Mouse (Mus musculus) liver, embryonic 13.5 days (tissue): ENCODE measurements at regions not wholly inside any gene's neighbourhood (a gene's known extent, or its start where the extent isn't known, plus 50 kb on each side); places are given as distances from the start of the nearest gene placed in this dataset.

Experiments
- ATAC-seq: fragments of 200-750 bp; cut with Nextera tagmentation; 2 replicates; pipeline ENCODE4 v1.8.0; 2017; ENCODE audit warnings: low read depth, mild to moderate bottlenecking, moderate number of reproducible peaks, moderate library complexity
- DNase-seq: peaks from one replicate; pipeline ENCODE4 v3.0.0; 2022
- H3K27ac ChIP-seq: fragments of 300-500 bp; sonication (generic); 2 replicates; pipeline ENCODE4 v1.5.1; 2015; ENCODE audit warnings: moderate library complexity, mild to moderate bottlenecking, inconsistent platforms
- H3K27me3 ChIP-seq: fragments of 300-500 bp; sonication (generic); 2 replicates; pipeline ENCODE4 v1.6.1; 2015; ENCODE audit warnings: mild to moderate bottlenecking, inconsistent platforms
- H3K36me3 ChIP-seq: fragments of 300-500 bp; sonication (generic); 2 replicates; pipeline ENCODE4 v1.6.1; 2015; ENCODE audit warnings: mild to moderate bottlenecking, inconsistent platforms
- H3K4me1 ChIP-seq: fragments of 300-500 bp; sonication (generic); replicated peaks from 2 replicates; pipeline ENCODE4 v1.6.1; 2015; ENCODE audit warnings: inconsistent platforms
- H3K4me2 ChIP-seq: fragments of 300-500 bp; sonication (generic); 2 replicates; pipeline ENCODE4 v1.6.1; 2015; ENCODE audit warnings: inconsistent platforms, mild to moderate bottlenecking, moderate library complexity
- H3K4me3 ChIP-seq: fragments of 300-500 bp; sonication (generic); replicated peaks from 2 replicates; pipeline ENCODE4 v1.5.1; 2015; ENCODE audit warnings: mild to moderate bottlenecking, inconsistent platforms
- H3K9ac ChIP-seq: fragments of 300-500 bp; sonication (generic); 2 replicates; pipeline ENCODE4 v1.6.1; 2015; ENCODE audit warnings: mild to moderate bottlenecking, inconsistent platforms
- H3K9me3 ChIP-seq: fragments of 300-500 bp; sonication (generic); replicated peaks from 2 replicates; pipeline ENCODE4 v1.6.1; 2016; ENCODE audit warnings: inconsistent platforms
- WGBS: fragments of 180-500 bp; shearing (Covaris S2); methylation state at CpG from one replicate; pipeline ENCODE4 v1.1.7; 2015; ENCODE audit not compliant: insufficient replicate concordance; 5-methylcytosine and 5-hydroxymethylcytosine counted together

DNA sequence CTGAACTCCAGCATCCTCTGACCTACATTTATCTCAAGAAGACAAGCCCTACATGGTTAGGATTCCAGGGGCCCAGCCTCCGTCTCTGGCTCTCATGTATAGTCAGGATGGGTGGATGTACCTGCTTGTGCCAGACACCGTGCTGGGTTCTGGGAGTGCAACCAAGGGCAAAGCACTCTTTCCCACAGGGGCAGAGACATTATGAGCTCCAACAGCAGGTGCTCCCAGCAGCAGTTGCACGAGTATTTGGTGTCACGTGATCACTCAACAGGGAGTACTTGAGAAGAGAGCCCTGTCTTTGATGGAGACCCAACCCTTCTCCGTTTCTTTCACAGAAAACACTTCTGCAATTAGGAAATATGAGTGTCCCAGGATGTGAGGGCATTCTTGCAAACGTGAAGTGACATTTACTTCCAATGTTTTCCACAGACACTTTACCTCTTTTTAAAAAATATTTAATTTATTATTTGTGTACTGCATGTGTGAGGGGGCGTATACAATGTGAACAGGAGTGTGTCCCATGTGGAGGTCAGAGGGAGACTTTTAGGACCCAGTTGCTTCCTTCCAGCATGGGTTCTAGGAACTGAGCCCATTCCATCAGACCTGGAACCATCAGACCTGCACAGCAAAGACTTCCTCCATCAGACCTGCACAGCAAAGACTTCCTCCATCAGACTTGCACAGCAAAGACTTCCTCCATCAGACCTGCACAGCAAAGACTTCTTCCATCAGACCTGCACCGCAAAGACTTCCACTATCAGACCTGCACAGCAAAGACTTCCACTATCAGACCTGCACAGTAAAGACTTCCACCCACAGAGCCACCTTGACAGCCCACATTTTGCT lies 95.5 kb upstream of the Cpm start:
- Histone ChIP-seq H3K9me3 (no peaks in the 10 kb centered on the region), H3K4me1 (no peaks in the 10 kb centered on the region), H3K27ac (no peak overlapping the region), H3K4me2 (no peak overlapping the region), H3K9ac (no peak overlapping the region), H3K27me3 (no peaks in the 10 kb centered on the region), H3K36me3 (no peaks in the 10 kb centered on the region), H3K4me3 (no peak overlapping the region)
- no peak for DNase-seq
- ATAC-seq: no peak
- WGBS: 66% methylated on average over 8 of the region's 8 CpGs

DNA sequence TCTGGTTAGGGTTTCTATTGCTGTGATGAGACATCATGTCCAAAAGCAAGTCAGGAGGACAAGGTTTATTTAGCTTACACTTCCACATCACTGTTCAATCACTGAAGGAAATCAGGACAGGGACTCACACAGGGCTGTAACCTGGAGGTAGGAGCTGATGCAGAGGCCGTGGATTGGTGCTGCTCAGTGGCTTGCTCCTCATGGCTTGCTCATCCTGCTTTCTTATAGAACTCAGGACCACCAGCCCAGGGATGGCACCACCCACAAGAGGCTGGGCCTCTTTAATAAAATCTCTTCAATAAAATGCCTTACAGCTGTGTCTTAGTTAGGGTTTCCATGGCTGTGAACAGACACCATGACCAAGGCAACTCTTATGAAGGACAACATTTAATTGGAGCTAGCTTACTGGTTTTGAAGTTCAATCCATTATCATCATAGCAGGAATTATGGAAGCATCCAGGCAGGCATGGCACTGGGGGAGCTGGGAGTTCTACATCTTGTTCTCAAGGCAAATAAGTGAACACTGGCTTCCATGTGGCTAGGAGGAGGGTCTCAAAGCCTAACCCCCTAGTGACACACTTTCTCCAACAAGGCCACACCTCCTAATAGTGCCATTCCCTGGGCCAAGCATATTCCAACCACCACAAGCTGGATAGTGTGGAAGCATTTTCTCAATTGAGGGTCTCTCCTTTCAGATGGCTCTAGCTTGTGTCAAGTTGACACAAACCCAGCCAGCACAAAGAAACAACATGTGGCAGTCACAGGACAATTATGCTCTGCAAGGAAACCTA lies 96.4 kb upstream of the Cpm start:
- no peaks in the 10 kb centered on the region for H3K4me1 ChIP-seq
- no peaks in the 10 kb centered on the region for H3K27me3 ChIP-seq
- ATAC-seq (no peak), DNase-seq (no peak)
- WGBS: 70% methylated on average over 1 of the region's 1 CpGs
- no peak overlapping the region for H3K9ac ChIP-seq
- no peak overlapping the region for H3K4me2 ChIP-seq
- H3K36me3 ChIP-seq: no peaks in the 10 kb centered on the region
- H3K27ac ChIP-seq: no peak overlapping the region
- H3K4me3 ChIP-seq: no peak overlapping the region
- no peaks in the 10 kb centered on the region for H3K9me3 ChIP-seq

GRCm38 (mm10) chr10:117531798-117532747 lies 97.2 kb upstream of the Cpm start:
- no peak for ATAC-seq
- 72% methylated on average over 17 of the region's 17 CpGs for WGBS
- Histone ChIP-seq H3K4me2 (no peak overlapping the region), H3K9ac (no peak overlapping the region), H3K4me1 (no peaks in the 10 kb centered on the region), H3K27ac (no peak overlapping the region), H3K4me3 (no peak overlapping the region), H3K9me3 (no peaks in the 10 kb centered on the region), H3K27me3 (no peaks in the 10 kb centered on the region), H3K36me3 (no peaks in the 10 kb centered on the region)
- DNase-seq: no peak

DNA sequence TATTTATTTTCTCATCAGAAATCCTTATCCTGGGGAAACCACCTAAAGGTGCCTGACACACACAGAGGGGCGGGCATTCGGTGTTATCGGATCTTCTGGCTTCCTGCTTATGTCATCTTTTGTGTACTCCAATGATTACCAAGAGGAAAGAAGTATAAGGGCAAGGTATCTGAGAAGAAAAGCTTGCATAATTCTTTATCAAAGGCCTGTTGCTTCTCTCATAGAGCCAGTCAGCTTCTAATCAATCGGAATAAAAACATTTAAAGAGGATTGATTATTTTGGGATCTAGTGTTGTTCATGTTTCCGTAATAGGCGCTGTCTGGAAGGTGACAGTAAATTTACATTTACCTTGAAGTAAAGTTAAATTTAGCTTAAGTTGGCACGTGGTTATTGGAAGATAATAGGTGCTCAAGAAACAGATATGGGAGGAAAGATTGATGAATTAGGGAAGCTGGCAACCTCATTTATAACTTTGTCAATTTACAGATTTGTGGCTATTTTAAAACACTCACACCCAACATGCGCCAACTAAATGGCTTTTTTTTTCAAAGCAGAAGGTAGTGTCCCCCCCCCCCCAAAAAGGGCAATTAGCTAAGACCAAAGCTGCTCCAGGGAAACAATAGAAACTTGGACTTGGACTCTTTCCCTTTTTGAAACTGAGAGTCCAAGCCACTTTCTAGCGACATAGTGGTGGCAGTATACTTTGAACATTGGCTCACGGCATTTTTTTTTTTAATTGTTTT lies 98.3 kb upstream of the Cpm start:
- Histone ChIP-seq H3K27ac (no peak overlapping the region), H3K9ac (no peak overlapping the region), H3K27me3 (no peaks in the 10 kb centered on the region), H3K36me3 (no peaks in the 10 kb centered on the region), H3K9me3 (no peaks in the 10 kb centered on the region), H3K4me3 (no peak overlapping the region), H3K4me2 (no peak overlapping the region), H3K4me1 (no peaks in the 10 kb centered on the region)
- ATAC-seq: no peak
- WGBS: 53% methylated on average over 10 of the region's 10 CpGs
- no peak for DNase-seq

- ATAC-seq: no peak
- H3K36me3 ChIP-seq: no peaks in the 10 kb centered on the region
- 51% methylated on average over 15 of the region's 15 CpGs for WGBS
These were observed 99.1 kb upstream of the Cpm start for GRCm38 (mm10) chr10:117530007-117530858.

GRCm38 (mm10) chr10:117529269-117530006 lies 99.9 kb upstream of the Cpm start:
- H3K4me2 ChIP-seq: no peak overlapping the region
- H3K36me3 ChIP-seq: no peaks in the 10 kb centered on the region
- no peak overlapping the region for H3K27ac ChIP-seq
- ATAC-seq (no peak), DNase-seq (no peak)
- no peaks in the 10 kb centered on the region for H3K9me3 ChIP-seq
- no peak overlapping the region for H3K4me3 ChIP-seq
- 78% methylated on average over 7 of the region's 7 CpGs for WGBS
- no peaks in the 10 kb centered on the region for H3K4me1 ChIP-seq
- H3K27me3 ChIP-seq: no peaks in the 10 kb centered on the region
- H3K9ac ChIP-seq: no peak overlapping the region

More at GRCm38 (mm10) chr10:117530007-117530858, 99.1 kb upstream of the Cpm start:
- Histone ChIP-seq H3K27ac (no peak overlapping the region), H3K4me3 (no peak overlapping the region), H3K4me1 (no peaks in the 10 kb centered on the region), H3K4me2 (no peak overlapping the region), H3K9ac (no peak overlapping the region), H3K9me3 (no peaks in the 10 kb centered on the region), H3K27me3 (no peaks in the 10 kb centered on the region)
- DNase-seq: no peak

GRCm38 (mm10) chr10:117528575-117529268 lies 100.6 kb upstream of the Cpm start:
- no peak for ATAC-seq

GRCm38 (mm10) chr10:117527979-117528378 lies 101.3 kb upstream of the Cpm start:
- no peak overlapping the region for H3K4me2 ChIP-seq
- no peaks in the 10 kb centered on the region for H3K36me3 ChIP-seq
- H3K4me3 ChIP-seq: no peak overlapping the region
- no peak for ATAC-seq
- no peaks in the 10 kb centered on the region for H3K27me3 ChIP-seq
- no peaks in the 10 kb centered on the region for H3K4me1 ChIP-seq
- H3K9ac ChIP-seq: no peak overlapping the region
- H3K27ac ChIP-seq: no peak overlapping the region
- 76% methylated on average over 6 of the region's 6 CpGs for WGBS
- no peaks in the 10 kb centered on the region for H3K9me3 ChIP-seq
- DNase-seq: no peak

More at GRCm38 (mm10) chr10:117528575-117529268, 100.6 kb upstream of the Cpm start:
- H3K4me3 ChIP-seq: no peak overlapping the region
- no peak overlapping the region for H3K9ac ChIP-seq
- no peak overlapping the region for H3K27ac ChIP-seq
- 69% methylated on average over 8 of the region's 8 CpGs for whole genome bisulfite sequencing
- H3K27me3 ChIP-seq: no peaks in the 10 kb centered on the region
- no peak for DNase-seq
- no peak overlapping the region for H3K4me2 ChIP-seq
- no peaks in the 10 kb centered on the region for H3K9me3 ChIP-seq
- no peaks in the 10 kb centered on the region for H3K36me3 ChIP-seq
- no peaks in the 10 kb centered on the region for H3K4me1 ChIP-seq

DNA sequence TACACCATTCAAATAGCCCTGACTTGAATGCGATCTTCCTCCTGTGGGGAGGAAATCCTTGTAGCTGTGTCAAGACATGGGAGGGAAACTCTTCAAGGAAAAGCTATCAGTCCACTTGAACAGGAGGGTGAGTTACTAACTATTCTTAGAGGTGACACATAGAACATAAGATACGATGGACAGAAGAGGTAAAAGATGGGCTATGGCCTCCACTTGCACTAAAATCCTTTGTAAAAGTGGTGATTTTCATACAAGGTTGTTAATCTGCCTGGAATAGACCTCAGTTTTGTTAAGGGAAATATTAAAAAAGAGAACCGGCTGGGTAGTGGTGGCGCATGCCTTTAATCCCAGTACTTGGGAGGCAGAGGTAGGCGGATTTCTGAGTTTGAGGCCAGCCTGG lies 102.1 kb upstream of the Cpm start:
- no peak for ATAC-seq
- H3K4me3 ChIP-seq: no peak overlapping the region
- no peaks in the 10 kb centered on the region for H3K4me1 ChIP-seq
- no peak overlapping the region for H3K4me2 ChIP-seq
- no peaks in the 10 kb centered on the region for H3K9me3 ChIP-seq
- DNase-seq: no peak
- no peaks in the 10 kb centered on the region for H3K27me3 ChIP-seq
- 70% methylated on average over 5 of the region's 5 CpGs for WGBS
- H3K9ac ChIP-seq: no peak overlapping the region
- no peaks in the 10 kb centered on the region for H3K36me3 ChIP-seq
- H3K27ac ChIP-seq: no peak overlapping the region
